Mouse (Mus musculus) frontal cortex, postnatal 25 days (tissue): ENCODE measurements around the gene Tgif1.

Experiments used
- DNase-seq, 2 experiments: peaks; one replicate each; pipeline ENCODE4 v3.0.0; 2022; ENCODE audit warnings: low spot score in 2 of 2

Gene Tgif1

GRCm38 (mm10) chr17:70853436-70853905 is at the start of gene Tgif1:
TSS of gene Tgif1 (minus strand) at chr17:70853546.
- DNase-seq = no peak

DNA sequence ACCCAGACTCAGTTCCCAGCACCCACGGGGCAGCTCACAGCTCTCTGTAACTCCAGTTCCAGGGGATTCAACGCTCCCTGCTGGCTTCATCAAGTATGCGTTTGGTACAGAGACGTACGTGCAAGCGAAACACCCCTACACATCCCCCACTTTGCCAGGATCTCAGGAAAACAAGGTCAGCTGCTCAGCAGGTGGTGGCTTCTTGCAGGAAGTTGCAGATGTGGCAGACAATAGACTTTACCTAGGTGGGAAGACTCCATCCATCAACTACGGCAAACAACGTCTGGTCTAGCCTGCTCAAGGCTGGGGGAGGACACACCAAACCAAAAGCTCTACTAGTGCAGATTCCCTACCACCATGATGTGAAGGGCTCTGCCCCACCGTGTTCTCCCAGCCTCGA is 47.3 kb upstream of the Tgif1 start:
- no peak for DNase-seq

DNA sequence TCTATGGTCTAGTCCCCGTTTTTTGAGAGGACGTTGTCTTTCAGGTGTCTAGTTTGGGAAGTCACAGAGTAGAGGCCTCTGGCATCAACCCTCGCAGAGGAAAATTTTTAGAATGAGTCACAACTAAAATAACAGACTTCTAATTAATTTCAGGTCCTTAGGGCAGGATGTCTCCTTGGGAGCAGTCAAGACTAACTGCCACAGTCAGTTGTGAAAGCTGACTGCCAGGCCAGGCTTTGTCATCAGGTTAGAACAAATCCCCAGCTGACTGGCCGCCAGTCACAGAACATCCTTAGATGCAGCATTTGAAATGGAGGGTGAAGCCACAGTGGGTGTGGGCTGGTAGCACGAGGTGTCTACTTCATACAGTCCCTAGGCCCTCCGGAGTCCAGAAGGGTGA is 46.3 kb upstream of the Tgif1 start:
- DNase-seq = no peak

DNA sequence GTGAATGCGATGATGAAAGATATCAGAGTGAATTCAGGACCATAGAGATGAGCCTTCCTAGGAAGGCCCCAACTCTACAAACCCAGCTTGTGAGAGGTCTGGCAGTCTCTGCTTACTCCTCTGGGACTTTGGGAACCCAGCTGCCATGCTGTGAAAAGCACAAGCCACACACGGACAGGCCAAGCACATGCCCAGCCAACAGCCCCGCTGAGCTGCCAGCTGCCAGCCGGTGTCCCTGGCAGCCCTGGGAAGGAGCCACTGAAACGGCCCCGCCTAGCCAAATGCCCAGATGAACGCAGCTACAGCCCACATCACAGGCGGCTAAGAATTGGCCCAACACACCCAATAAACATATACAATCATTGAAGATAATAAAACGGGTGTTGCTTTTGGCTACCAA is 41.5 kb upstream of the Tgif1 start:
- DNase-seq = no peak

DNA sequence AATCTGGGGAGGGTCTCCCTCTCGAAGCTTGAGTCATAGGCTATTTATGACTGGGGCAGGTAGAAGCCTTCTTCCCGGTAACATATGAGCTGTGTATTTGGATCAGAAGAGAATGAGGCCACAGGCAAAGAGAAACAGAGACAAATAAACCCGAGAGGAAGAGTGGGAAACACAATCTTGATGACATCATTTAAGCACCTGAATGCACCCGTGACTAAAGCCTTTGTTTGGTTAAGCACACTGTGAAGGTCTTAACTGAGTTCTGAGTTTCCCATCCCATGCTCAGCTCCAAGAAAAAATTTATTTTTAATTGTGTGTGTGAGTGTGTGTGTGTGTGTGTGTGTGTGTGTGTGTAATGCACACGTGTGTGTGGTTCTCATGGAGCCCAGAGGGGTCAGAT is 39.8 kb upstream of the Tgif1 start:
- DNase-seq = no peak

DNA sequence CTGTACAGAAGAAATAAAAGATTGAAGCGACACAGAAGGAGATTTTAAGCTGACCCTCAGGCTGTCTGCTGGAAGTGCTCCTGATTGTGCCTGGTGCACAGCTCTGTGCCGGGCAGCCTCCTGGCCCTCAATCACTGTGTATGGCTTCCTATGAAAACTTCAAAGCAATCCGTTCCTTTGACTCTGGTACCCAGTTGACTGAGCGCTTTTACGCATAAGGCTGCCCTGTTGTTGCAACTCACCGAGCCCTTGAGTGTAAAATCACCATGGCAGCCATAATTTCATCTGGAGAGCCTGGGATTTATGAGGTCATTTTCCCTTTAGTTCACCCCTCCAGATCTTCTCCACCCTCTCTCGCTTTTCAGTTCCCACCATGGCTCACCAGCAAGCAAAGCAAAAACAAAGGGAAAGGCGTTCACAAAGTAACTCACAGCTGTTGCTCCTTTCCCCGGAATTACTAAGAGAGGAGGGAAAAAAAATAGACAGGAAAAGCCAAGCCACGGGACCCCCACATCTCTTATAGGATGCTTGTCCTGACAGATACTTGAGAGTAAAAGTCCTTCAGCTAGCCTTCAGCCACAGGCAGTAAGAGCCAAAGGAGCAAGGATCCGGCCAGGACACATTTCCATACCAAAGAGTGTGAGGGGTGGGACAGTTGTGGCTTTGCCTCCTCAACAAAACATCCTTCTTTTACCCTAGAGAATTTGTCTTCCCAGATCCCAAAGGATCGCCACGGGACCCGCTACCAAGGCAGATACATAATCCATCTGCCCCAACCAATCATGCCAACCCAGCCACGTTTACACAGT is 39.1 kb upstream of the Tgif1 start:
- DNase-seq = no peak

DNA sequence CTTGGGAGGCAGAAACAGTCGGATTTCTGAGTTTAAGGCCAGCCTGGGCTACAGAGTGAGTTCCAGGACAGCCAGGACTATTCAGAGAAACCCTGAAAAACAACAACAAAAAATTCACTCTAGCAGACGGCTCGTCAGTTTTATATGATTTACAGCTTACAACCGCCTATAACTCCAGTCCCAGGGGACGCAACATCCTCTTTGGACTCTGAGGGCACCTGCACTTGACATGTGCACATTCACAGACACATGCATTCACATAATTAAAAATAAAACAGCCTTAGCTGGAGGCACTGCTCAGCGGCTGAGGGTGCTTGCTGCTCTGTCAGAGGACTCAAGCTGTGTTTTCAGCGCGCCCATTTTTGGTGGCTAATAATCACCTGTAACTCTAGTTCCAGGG is 37.2 kb upstream of the Tgif1 start:
- DNase-seq = no peak

- DNase-seq = no peak
Measured at GRCm38 (mm10) chr17:70888657-70889056, 35.3 kb upstream of the Tgif1 start.

DNA sequence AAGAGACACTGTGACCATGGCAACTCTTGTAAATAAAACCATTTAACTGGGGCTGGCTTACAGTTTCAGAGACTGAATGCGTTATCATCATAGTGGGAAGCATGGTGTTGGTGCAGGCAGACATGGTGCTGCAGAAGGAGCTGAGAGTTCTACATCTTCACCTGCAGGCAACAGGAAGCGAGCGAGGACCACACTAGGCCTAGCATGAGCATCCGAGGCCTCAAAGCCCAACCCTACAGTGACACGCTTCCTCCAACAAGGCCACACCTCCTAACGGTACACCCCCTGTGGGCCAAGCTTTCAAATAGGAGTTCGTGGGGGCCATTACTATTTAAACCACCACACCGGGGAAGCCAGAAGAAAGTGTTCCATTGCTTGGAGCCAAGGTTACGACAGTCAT is 34.5 kb upstream of the Tgif1 start:
- no peak for DNase-seq

GRCm38 (mm10) chr17:70886641-70887391 is 33.5 kb upstream of the Tgif1 start:
- DNase-seq = no peak

DNA sequence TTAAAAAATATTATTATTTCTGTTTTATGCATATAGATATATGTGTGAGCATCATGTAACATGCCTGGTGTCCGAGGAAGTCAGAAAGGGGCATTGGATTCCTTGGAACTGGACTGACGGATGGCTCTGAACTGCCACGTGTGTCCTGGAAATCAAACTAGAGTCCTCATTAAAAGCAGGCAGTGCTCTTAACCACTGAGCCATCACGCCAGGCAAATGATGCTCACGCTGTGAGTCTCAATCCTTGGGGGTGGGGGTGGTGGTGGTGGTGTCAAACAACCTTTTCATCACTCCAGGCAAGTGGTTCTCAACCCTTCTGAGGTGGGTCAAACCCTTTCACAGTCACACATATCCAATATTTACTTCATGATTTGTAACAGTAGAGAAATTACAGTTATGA is 32.5 kb upstream of the Tgif1 start:
- DNase-seq = no peak

GRCm38 (mm10) chr17:70881934-70882333 is 28.6 kb upstream of the Tgif1 start:
- no peak for DNase-seq

GRCm38 (mm10) chr17:70881194-70881593 is 27.8 kb upstream of the Tgif1 start:
- DNase-seq = no peak

GRCm38 (mm10) chr17:70878237-70878636 is 24.9 kb upstream of the Tgif1 start:
- DNase-seq = no peak

GRCm38 (mm10) chr17:70873778-70874124 is 20.4 kb upstream of the Tgif1 start:
- DNase-seq = no peak

DNA sequence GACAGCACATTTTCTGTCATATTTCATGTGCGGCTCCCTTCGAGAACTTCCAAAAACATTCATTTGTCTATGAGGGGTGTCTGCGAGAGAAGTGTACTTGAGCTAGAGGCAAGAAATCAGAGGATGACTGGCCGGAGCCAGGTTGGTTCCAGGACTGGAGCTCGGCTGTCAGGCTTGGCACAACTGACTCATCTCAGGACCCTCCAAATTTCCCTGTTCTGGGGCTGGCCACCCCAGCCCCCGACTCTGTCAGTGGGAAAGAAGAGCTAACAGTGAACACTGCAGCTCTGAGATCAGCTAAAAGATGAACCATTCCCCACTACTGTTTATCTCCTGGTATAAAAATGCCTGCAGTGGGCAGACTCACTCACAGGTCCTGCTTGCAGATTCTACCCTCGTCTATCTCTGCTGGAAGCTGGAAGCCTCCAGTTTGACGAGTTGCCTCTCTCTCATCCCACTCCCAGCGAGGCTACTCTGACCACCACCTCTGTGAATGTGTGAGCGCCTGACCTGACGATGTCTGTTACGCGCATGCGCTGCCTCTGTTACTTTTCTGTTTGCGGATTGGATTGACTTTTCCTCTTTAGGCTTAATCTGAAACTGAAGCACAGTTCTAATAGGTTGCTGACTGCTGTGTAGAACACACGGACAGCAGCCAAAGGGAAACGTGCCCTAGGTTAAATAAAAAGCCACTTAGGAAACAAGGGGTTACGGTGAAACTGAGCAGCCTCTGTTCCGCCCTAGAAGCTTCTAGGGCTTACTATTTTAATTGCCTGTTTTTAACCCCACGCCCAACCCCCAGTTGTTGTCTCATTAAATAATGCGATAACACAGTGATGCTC is 19.8 kb upstream of the Tgif1 start:
- no peak for DNase-seq

- no peak for DNase-seq
Measured at GRCm38 (mm10) chr17:70872094-70872929, 19.0 kb upstream of the Tgif1 start.

GRCm38 (mm10) chr17:70871676-70872075 is 18.3 kb upstream of the Tgif1 start:
- DNase-seq = no peak

DNA sequence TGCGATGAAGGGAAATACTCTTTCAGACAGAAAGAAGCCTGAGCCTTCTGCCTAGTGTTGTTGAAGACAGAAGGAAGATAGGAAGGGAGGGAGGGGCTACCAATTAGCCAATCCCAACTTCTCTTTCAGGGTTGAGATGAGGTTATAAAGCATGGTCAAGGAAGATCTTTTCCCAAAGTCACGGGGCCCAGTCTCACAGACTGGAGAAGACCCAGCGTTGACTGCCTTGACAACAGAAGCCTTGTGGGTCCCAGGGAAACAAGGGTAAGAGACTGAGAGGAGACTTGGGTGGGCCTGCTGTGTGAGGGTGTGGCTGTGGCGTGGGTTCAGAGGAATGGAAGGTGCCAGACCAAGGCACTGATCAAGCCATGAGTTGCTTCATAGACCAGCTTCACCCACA is 17.2 kb upstream of the Tgif1 start:
- no peak for DNase-seq

DNA sequence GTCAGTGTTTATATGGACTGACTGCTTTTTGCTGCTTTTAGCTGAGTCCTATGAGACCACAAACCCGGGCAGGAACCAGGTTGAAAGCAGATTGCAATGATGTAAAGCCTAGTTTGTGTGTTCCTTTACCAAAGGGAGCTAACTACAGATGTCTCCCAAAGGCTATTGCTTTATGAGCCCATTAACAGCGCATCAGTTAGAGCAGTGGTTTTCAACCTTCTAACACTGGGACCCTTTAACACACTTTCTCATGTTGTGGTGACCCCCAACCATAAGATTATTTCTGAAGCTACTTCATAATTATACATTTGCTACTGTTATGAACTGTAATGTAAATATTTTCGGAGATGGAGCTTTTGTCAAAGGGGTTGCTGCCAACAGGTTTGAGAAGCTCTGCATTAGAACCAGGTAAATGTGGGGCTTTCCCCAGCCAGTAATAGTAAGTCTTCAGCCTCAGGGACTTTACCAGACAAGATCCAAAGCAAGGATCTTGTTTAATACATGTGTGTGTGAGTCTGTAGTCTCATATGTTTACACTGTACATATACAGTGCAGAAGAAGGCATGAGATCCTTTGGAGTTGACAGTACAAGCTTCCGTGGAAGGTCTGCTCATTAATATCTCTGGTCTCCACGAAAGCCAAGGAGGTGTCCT is 15.4 kb upstream of the Tgif1 start:
- no peak for DNase-seq

GRCm38 (mm10) chr17:70866538-70867114 is 13.3 kb upstream of the Tgif1 start:
- DNase-seq = no peak
